Mouse (Mus musculus): ENCODE results near the gene Pnliprp1. TPM values are rescaled to one million over a fixed set of nuclear protein-coding genes. Genes with fewer than 3 reads are reported as not detected.
A peak's percentile ranks its signal among the peaks of the same experiment; 100 is the strongest.

Gene Pnliprp1
- total RNA-seq, 2 experiments from 2014 or later: not detected

DNA sequence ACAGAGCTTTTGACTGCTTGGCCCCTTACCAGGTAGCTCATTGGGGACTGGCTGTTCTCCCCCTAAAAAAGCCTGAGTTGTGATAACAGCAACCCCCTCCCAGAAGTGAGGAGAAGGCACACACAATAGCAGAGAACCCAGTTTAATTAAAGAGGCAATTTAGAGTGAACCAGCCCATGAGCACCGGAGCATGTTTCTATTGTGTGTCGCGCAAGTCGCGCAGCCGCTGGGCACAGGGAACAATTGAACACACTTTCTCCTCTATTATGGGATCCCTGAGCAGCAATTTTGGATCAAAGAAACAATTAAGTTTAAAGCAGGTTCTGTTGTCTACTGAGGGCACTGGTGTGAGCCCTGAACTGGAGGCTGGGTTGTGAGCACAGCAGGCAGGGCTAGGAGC, 38.6 kb downstream of the Pnliprp1 start:
- ATAC-seq (ENCODE audit: poor library complexity, severe bottlenecking): no peak

- ATAC-seq (ENCODE audit: poor library complexity, severe bottlenecking): no peak
These were observed 47.8 kb downstream of the Pnliprp1 start for GRCm38 (mm10) chr19:58776461-58776860.

DNA sequence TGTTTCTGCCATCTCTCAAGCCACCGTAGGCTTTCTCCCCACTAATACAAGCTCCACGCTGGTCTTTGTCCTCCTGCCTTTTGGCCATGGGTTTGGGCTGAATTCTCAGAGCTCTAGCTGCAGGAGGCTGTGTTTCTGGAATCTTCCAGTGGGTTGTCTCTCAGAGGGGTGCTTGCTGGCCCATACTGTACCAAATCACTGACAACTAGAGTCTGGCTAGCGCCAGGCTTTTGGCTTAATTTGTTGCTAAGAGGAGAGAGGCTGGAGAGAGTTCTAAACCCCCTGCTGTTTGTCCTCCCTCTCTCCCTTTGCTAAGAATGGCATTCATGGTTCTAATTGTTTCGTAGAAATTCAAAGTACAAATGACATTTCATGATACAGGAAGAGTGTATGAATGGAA, 52.9 kb downstream of the Pnliprp1 start:
- ATAC-seq (ENCODE audit: poor library complexity, severe bottlenecking): no peak

GRCm38 (mm10) chr19:58783938-58784337, 55.3 kb downstream of the Pnliprp1 start:
- ATAC-seq (ENCODE audit: poor library complexity, severe bottlenecking): peak; percentile 86

DNA sequence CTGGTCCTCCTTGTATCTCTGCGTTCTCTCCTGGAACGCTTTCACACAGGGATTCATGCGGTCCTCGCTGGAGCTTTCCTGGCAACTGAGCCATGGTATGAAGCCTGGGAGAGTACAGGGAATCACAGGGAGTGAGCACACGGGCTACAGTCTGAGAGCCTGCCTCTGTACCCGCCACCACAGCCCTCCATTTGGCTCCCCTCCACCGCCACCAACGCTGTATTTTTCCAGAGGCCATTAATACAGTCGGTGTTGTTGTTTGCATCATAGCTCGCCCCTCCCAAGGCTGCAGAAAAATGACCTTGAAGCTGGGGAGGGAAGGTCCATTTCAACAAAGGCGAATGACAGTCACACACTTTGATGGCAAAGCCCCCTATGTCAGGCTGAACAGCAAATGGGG, 60.5 kb downstream of the Pnliprp1 start:
- ATAC-seq (ENCODE audit: poor library complexity, severe bottlenecking): no peak

Other genes with a start within 250 kb of the Pnliprp1 start
- gene Ccdc172, start 216.9 kb upstream of the Pnliprp1 start, total RNA-seq (2015): not detected in 2 replicates
- gene Ccdc172, start 216.9 kb upstream of the Pnliprp1 start, total RNA-seq (2017): not detected in 2 replicates
- gene Pnlip, start 76.4 kb upstream of the Pnliprp1 start, total RNA-seq (2015): not detected in 2 replicates
- not detected in 2 replicates for gene Pnlip, start 76.4 kb upstream of the Pnliprp1 start, total RNA-seq (2017)
- not detected in 2 replicates for gene Pnliprp2, start 30.8 kb downstream of the Pnliprp1 start, total RNA-seq (2015)
- gene Pnliprp2, start 30.8 kb downstream of the Pnliprp1 start, total RNA-seq (2017): not detected in 2 replicates
- gene 1700019N19Rik, start 65.6 kb downstream of the Pnliprp1 start, total RNA-seq (2015): not detected in 2 replicates
- not detected in 2 replicates for gene 1700019N19Rik, start 65.6 kb downstream of the Pnliprp1 start, total RNA-seq (2017)
- gene Eno4, start 214.5 kb downstream of the Pnliprp1 start, total RNA-seq (2015): not detected in 2 replicates
- not detected in 2 replicates for gene Eno4, start 214.5 kb downstream of the Pnliprp1 start, total RNA-seq (2017)
- gene Hspa12a, start 214.8 kb downstream of the Pnliprp1 start, total RNA-seq (2015): 0.62 and 0.75 TPM in 2 replicates
- gene Hspa12a, start 214.8 kb downstream of the Pnliprp1 start, total RNA-seq (2017): 0.16 and 0.48 TPM in 2 replicates